Comparison of ENCODE assay signal across 13 mouse cellular contexts in the genomic region with DNA sequence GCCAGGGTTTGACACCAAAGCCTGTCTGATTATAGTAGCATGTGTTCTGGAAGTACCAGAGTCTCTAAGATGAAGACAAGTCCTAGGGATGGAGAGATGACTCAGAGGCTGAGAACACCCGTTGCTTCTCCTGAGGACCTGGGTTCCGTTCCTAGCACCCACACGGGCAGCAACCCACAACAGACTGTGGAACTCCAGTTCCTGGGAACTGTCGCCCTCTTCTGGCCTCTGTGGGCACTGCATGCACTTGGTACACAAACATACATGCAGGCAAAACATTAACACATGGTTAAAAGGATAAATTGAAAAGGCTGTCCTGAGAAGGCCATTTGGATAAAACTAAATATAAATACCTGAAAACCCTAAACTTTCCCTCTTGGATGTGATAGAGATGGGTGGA. TPM values are rescaled to one million over a fixed set of nuclear protein-coding genes. Genes with fewer than 3 reads are reported as not detected.
DNase-seq lines count a peak whose midpoint lies in the region; ATAC-seq and TF ChIP-seq lines count a peak whose summit lies in the region.
"Had no signal": no experiment of that assay in that cellular context is flagged by ENCODE, and none has a peak within 500 bp of the region (broad histone marks: within the 10 kb centered on the region; RNA-seq: fewer than 3 reads in every experiment).

No protein-coding gene starts in this region.

- no peaks in the 10 kb centered on the region for H3K27me3 ChIP-seq in cerebellum, adult 2 months (ENCODE audit: control insufficient read depth, insufficient read depth, low read length)
- no peaks in the 10 kb centered on the region for H3K27me3 ChIP-seq in liver, embryonic 12.5 days (replicated peaks)
- H3K27me3 ChIP-seq in limb, embryonic 11.5 days (ENCODE audit: control insufficient read depth, insufficient read depth, low read length) = no peaks in the 10 kb centered on the region
- H3K27me3 ChIP-seq: liver, embryonic 15.5 days had no signal

- no peak overlapping the region for H3K27ac ChIP-seq in cerebellum, adult 2 months (ENCODE audit: insufficient read depth, low read length)
- no peak overlapping the region for H3K27ac ChIP-seq in liver, embryonic 12.5 days
- peak overlapping the region; percentile 90; the same call in 1 of the 2 replicates for H3K27ac ChIP-seq in limb, embryonic 11.5 days (replicated peaks; ENCODE audit: low read depth, low read length)
- H3K27ac ChIP-seq: liver, embryonic 15.5 days had no signal

- WGBS in cerebellum, adult 2 months = 85% methylated on average over 4 of the region's 4 CpGs
- 68% methylated on average over 4 of the region's 4 CpGs for WGBS in liver, embryonic 12.5 days (ENCODE audit: insufficient replicate concordance)
- WGBS in limb, embryonic 11.5 days = 83% methylated on average over 4 of the region's 4 CpGs

- H3K4me2 ChIP-seq in liver, embryonic 12.5 days = no peak overlapping the region
- H3K4me2 ChIP-seq in limb, embryonic 11.5 days (ENCODE audit: low read depth, severe bottlenecking) = no peak overlapping the region
- H3K4me2 ChIP-seq: liver, embryonic 15.5 days had no signal

- DNase-seq in cerebellum, adult 2 months = no peak
- no peak for DNase-seq in cerebellum, postnatal 36 days
- peak; percentile 21 for DNase-seq in liver
- peak; percentile 27 to 36 for DNase-seq in B cell, adult 2 months
- peak; percentile 47 for DNase-seq in limb, embryonic 11.5 days (ENCODE audit: low spot score)
- no peak for DNase-seq in ovary, postnatal 14 days (ENCODE audit: low spot score)
- DNase-seq in frontal cortex, postnatal 14 days (ENCODE audit: low spot score in 2 of 2) = no peak
- DNase-seq: gastrocnemius, postnatal 36 days; heart, postnatal 14 days; kidney, adult 8-10 months had no signal

- no peaks in the 10 kb centered on the region for H3K36me3 ChIP-seq in liver, embryonic 12.5 days
- H3K36me3 ChIP-seq in limb, embryonic 11.5 days (ENCODE audit: control insufficient read depth, insufficient read depth, low read length) = no peaks in the 10 kb centered on the region
- H3K36me3 ChIP-seq: liver, embryonic 15.5 days had no signal

- H3K9ac ChIP-seq in liver, embryonic 12.5 days = no peak overlapping the region
- H3K9ac ChIP-seq in limb, embryonic 11.5 days (ENCODE audit: low read length) = no peak overlapping the region
- H3K9ac ChIP-seq: liver, embryonic 15.5 days had no signal

- no peak overlapping the region for H3K4me3 ChIP-seq in cerebellum, adult 2 months (replicated peaks; ENCODE audit: insufficient read depth, low read depth, low read length)
- no peak overlapping the region for H3K4me3 ChIP-seq in liver, embryonic 12.5 days
- no peak overlapping the region for H3K4me3 ChIP-seq in limb, embryonic 11.5 days (ENCODE audit: low read depth, low read length)
- H3K4me3 ChIP-seq: liver, embryonic 15.5 days had no signal

- no peak for TF ChIP-seq POLR2A in cerebellum, adult 2 months (IDR thresholded peaks at IDR 0.05; ENCODE audit: borderline replicate concordance, insufficient read depth, low read length)

- peak; percentile 52 for TF ChIP-seq CTCF in cerebellum, adult 2 months (IDR thresholded peaks at IDR 0.05; ENCODE audit: borderline replicate concordance, insufficient read depth, low read depth, low read length)

- no peak for ATAC-seq in liver, embryonic 12.5 days
- ATAC-seq in limb, embryonic 11.5 days (ENCODE audit: insufficient number of reproducible peaks, low FRiP score, low TSS enrichment, low read depth) = no peak
- ATAC-seq: midbrain, embryonic 16.5 days had no signal

- peaks cover 4% of the 10 kb centered on the region for H3K4me1 ChIP-seq in cerebellum, adult 2 months (ENCODE audit: control insufficient read depth, insufficient read depth, low read length)
- H3K4me1 ChIP-seq in liver, embryonic 12.5 days = peaks cover 8% of the 10 kb centered on the region
- H3K4me1 ChIP-seq in limb, embryonic 11.5 days (ENCODE audit: control insufficient read depth, insufficient read depth, low read length) = peaks cover 20% of the 10 kb centered on the region

- no peaks in the 10 kb centered on the region for H3K9me3 ChIP-seq in liver, embryonic 12.5 days (replicated peaks)
- no peaks in the 10 kb centered on the region for H3K9me3 ChIP-seq in limb, embryonic 11.5 days (ENCODE audit: control insufficient read depth, low read length)
- H3K9me3 ChIP-seq: liver, embryonic 15.5 days had no signal

RNA-seq across cellular contexts. Expression of gene Klhl3, which starts 56.8 kb away (rescaled TPM):
- polyA plus RNA-seq in cerebellum, adult 2 months (2012; rRNA removed) = 16.1 and 18.4 TPM in 2 replicates
- 1.3 and 1.5 TPM in 2 replicates for polyA plus RNA-seq in liver, embryonic 12.5 days (2016; fragmentation: Nextera tagmentation; extraction: Ambion mirVana)
- 3.5 and 3.8 TPM in 2 replicates for polyA plus RNA-seq in limb, embryonic 11.5 days (2014; fragmentation: Nextera tagmentation; extraction: Ambion mirVana)

Comparison
In these comparisons a context has a peak if more than half of its experiments do, and no peak if none do; other contexts are left out.
1. DNase-seq: peak in liver (single experiment), B cell, adult 2 months (2 of 2) and limb, embryonic 11.5 days (single experiment); none in cerebellum, adult 2 months (0 of 2), cerebellum, postnatal 36 days (0 of 2), ovary, postnatal 14 days (single experiment) and frontal cortex, postnatal 14 days (0 of 2).